Mouse (Mus musculus): ENCODE measurements around the gene Megf9. TPM values are rescaled to one million over a fixed set of nuclear protein-coding genes. Genes with fewer than 3 reads are reported as not detected.

The Megf9 gene
- total RNA-seq (2021) = 1 to 10 TPM; 3.5 to 4.9 TPM
- long read RNA-seq, experiment 1, partial matches to known transcripts = 0 of 1 reads
- long read RNA-seq, experiment 1, other reads (novel, unspliced or antisense) = 1 of 1 reads
- long read RNA-seq, experiment 2, full-length matches to known transcripts = 1 of 1 reads
- long read RNA-seq, experiment 2, partial matches to known transcripts = 0 of 1 reads
- long read RNA-seq, experiment 2, other reads (novel, unspliced or antisense) = 0 of 1 reads

DNA sequence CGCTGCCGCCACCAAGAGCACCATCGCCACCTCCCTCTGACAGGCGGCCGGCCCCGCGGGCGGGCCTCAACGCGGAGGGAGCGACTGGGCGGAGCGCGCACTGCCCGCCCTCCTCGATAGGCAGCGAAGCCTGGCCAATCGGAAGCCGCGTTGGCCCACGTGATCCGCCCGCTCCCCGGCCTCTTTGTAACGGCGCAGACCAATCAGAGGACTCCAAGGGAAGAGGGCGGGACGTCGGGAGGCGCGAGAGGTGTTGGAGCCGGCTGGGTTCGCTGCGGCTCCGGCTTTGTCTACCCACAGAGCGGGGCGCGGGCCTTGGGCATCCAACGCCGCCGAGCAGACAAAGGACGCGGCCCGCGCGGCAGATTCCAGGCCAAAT lies at the start of gene Megf9:
Gene Megf9, minus strand, starts transcription at position 105 of the 379 bp plus-strand sequence.
- intact Hi-C loops (cut with DNase I) = loop anchor here (5.0 kb wide), 2 partner anchors 123 to 698 kb away; partner anchors contain the start of gene Cdk5rap2
- peak; percentile 94 to 98 for DNase-seq

DNA sequence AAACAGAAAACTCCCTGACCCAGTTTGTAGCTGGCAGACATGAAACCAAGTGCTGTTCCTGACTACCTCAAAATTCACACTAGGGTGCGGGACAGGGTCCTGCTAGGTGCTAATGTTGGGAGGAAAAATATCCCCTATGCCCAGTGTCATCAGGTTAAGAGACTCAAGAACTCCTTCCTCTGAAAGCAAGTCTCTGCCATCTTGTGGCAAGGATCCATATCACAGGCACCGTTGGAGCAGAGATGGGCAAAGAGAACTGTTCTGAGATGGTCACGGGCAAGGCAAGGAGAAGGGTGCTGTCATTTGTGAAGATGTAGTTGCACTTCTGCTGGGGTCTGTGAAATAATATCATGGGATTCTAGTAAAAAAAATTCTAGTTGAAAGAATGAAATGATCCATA lies 44.9 kb upstream of the Megf9 start:
- intact Hi-C loops (cut with DNase I) = no loop called here
- DNase-seq = no peak

DNA sequence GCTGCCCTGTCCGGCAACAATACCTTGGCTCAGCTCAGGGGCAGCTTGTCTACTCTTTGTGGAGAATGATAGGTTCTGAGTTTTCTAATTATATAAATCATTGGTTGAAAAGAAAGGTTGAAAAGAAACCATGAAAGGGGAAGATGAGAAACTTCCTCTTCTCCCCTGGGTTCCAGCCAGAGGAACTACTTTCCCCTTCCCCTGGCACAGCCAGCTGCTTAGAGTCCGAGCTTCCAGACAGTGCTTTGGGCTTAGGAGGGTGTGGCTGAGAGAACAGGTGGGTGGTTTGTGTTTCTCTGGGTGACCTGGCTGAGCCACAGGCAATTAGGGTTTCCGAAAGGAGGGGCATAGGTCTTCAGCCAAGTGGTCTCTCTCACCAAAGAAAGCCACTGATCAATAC lies 43.5 kb upstream of the Megf9 start:
- DNase-seq = no peak
- intact Hi-C loops (cut with DNase I) = no loop called here

DNA sequence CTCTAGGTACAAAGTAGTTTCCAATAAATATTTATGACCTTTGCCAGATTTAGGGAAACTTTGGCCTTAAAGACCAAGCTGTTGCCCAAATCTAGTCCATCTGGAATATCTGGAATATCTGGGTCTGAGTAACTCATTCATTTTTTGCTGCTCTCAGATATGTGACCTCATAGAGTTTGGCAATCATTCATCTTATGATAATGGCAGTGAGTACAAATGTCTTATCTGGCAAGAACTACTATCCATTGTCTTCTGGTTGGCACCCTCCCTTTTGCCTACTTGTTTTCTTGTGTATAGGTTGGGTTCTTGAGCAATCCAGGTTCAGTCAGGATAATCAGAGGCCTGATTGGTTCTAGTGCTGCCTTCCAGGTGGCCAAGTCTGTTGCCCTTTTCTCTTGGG lies 41.3 kb upstream of the Megf9 start:
- intact Hi-C loops (cut with DNase I) = no loop called here
- DNase-seq = no peak

DNA sequence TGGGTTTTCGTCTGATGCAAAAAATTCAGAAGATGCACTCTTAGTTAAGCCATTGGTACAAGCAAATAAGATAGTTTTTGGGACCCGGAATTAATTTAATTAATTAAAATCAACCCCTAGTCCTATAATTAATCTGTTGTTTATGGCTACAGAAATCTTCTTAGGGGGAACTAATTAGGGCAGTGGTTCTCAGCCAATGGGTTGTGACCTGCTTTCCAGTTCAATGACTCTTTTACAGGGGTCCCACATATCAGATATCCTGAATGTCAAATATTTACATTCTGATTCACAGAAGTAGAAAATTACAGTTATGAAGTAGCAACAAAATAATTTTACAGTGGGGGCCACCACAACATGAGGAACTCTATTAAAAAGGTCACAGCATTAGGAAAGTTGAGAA lies 39.1 kb upstream of the Megf9 start:
- DNase-seq = no peak
- intact Hi-C loops (cut with DNase I) = no loop called here

DNA sequence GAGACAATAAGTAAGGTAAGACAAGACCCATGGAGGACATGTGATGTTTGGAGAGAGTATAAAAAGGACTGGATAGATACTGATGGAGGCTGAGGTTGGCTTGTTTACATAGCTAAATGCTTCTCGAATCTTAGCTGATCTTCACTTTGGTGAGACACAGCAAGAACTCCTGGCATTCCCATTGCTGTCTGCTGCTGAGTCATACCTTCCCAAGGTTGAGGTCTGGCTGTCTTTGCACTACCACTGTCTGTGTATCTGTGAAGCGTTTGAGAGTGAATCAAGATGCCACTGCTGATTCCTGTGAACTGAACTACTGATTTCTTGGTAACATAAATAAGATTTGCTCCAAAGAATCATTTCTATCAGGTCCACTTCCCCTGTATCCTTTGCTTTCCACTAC lies 19.1 kb upstream of the Megf9 start:
- DNase-seq = no peak
- intact Hi-C loops (cut with DNase I) = no loop called here

- intact Hi-C loops (cut with DNase I) = no loop called here
- DNase-seq = no peak
These were observed 18.5 kb upstream of the Megf9 start for GRCm38 (mm10) chr4:70553230-70553797.

DNA sequence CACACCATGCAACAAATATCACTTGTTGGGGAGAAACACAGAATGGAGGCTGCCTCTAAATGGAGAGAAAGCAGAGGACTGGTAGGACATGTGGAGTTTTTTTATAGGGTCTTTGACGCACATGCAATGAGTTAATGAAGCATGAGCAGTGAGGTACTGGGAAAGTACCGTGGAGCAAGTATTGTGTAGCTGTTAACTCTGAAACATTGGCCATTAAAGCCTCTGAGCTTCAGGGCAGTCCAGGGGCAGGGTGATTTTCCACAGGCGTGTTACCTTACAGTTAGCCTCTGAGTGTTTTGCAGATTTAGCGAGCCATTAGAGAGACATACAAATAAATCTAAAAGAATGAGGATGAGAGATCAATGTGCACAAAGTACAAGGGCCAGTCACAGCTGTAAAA lies 17.3 kb upstream of the Megf9 start:
- DNase-seq = no peak
- intact Hi-C loops (cut with DNase I) = no loop called here

DNA sequence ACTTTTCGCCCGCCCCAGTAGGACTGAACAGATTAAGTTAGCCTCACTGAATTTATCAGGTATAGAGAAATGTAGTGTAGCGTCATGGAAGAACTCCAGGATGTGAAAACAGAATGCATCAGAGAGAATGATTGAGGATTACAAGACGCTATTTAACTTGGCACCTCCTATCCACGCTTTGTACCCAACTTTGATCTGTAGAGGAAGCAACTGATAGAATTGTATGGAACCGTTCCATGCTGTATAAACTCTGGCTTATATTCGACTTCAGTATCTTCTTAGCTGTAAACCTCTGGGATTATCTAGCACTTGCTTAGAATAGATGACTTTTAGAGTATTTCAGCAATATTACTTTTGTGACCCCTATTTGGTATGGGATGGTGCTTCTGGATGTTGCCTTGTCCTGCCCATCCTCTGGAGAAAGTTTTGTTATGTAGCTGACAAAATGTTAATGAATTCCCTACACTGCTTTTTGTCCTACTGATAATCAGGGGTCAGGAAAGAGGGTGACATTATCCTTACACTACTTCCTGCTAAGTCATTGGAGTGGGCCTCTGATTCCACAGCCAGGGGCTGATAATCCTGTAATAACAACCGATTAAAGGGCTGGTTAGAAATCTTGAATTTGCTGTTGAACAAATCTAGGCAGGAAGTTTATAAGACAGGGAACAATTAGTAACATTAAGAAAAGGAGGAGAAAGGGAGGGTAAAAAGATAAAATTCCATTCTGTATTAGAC lies 12.8 kb upstream of the Megf9 start:
- intact Hi-C loops (cut with DNase I) = no loop called here
- DNase-seq = no peak

DNA sequence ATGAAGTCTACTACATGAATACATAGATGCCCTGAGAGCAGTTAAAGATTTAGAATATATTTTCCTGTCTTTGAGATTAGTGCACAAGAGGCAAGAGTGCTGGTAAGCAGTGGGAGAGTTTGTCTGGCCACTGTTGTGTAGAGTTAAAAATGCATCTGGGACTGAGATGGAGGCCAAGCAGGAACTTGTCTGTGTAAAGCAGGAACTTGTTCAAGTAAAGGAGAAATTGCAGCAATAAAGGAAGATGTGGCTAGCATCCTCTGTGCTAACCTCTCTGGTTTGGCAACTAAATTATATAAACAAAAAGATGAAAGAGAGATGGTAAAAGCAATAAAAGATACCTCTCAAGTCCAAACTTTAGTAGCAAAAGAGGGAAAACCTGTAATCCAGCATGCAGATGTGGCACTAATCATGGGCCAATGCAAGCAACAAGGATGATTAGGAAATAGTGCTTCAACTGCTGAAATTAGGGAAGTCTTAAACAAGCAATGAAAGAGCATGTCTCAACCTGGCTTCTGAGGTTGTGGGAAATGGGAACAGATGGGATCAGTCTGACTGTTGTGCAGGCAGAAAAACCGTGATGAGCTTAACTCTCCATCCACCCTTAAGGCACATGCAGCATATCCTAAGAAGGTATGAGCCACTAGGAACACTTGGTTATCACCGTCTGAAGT lies 11.2 kb upstream of the Megf9 start:
- intact Hi-C loops (cut with DNase I) = no loop called here
- DNase-seq = no peak

DNA sequence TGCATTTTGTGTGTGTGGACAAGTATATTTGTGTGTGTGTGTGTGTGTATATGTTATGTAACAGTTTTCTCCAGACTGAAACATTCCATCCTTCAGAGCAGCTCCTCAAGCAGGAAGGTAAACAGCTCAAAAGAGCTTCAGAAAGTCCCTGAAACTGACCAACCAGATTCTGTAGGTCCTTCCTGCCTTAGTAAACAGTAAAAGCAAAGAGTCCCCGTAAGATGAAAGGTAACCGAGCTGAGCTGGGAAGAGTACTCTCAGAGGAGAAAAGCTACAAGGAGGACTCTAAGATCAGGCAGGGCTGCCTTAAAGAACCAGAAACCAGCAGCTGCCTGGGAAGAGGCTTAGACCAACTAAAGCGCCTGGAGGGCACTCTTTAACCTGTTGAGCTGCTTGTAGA lies 9.6 kb upstream of the Megf9 start:
- intact Hi-C loops (cut with DNase I) = no loop called here
- no peak for DNase-seq

GRCm38 (mm10) chr4:70542387-70542786 lies 7.6 kb upstream of the Megf9 start:
- intact Hi-C loops (cut with DNase I) = no loop called here
- no peak for DNase-seq

- no peak for DNase-seq
- intact Hi-C loops (cut with DNase I) = no loop called here
These were observed 5.9 kb upstream of the Megf9 start for GRCm38 (mm10) chr4:70540743-70541142.

DNA sequence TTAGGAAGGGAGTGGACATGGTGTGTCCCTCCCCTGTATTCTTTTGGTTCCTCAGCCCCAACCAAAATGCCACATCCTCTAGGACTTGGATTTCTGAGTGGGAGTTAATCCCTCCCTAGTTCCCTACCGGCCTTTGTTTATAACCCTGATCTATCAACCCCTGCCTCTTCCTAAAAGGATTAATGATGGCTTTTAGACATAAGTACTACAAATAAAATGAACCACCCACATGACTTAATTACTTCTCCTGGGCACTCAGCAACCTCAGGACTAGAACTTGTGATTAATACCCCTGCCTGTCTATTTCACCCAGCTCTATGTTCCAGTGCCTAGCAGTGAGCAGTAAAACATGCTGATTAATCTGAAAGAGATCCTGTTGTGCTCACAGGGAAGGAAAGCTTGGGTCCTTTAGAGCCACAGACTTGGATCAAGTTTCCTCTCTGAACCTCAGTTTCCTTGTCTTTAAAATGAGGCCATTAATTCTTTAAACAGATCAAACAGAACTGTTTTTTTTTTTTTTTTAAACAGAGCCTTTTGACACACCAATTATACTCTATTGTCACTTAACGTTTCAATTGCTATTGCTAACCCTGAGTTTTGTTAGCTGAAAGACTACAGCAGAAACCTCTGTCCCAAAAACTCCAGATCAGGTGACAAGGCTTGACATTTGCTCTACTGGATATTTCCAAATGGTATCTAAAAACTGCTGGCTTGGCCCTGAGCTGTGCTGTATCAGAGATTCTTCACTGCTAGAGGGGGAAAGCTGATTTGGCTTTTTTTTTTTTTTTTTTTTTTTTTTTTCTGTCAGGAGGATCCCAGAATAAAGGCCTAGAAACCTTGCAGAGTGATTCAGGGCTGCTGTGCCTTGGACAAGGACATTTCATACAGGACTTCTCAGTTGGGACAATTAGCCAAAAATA lies 2.1 kb upstream of the Megf9 start:
- DNase-seq = no peak

DNA sequence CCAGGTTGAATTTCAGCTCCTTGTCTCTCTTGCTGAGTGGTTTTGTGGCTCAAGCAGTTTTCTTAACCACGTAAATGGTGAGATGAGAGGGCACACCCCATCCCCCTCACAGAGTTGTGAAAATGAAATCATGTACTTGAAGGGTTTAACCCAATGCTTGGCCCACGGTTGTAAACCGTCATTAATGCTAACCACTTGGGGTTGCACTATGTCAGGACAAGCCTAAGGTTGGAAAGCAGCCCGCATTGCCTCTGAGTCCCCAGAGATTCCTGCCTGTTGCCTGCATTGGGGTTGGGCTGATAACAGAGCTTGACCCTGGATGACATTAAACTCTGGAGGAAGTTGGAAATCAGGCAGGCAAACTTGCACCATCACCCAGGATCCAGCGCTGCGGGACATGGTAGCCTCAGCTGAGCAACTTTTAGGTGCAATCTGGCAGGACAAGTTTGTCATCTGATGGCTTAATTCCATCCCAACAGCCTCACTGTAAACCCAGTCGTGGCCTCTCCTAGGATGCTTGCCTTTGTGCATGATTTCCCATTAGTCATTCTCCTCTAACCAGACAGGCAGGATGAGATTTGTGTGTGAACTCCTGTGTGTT lies 1.0 kb upstream of the Megf9 start:
- intact Hi-C loops (cut with DNase I) = loop anchor here (5.0 kb wide), 1 partner anchor 699 kb away; no protein-coding TSS in a partner anchor
- DNase-seq = peak; percentile 47 to 51

More for the DNA sequence above, 2.1 kb upstream of the Megf9 start:
- intact Hi-C loops (cut with DNase I) = loop anchor here (5.0 kb wide), 1 partner anchor 700 kb away; no protein-coding TSS in a partner anchor

DNA sequence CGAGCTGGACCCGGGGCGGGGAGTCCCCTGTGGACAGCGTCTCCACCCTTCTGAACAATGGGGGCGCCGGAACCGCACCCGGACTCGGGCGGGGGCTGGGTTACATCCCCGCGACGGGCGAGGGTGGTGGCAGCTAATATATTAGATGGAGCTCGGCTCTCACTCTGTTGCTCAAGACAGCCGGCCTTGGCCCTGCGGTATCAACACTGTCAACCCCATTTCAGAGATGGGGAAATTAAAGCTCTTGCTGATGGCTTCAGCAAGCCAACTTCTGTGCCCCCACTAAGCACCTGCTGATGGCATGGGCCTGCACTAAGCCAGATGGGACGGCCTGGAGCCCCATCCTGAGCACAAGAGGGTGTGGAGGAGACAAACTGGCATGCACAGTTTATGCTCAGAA lies 494 bp upstream of the Megf9 start:
- intact Hi-C loops (cut with DNase I) = loop anchor here (5.0 kb wide), 1 partner anchor 698 kb away; no protein-coding TSS in a partner anchor
- DNase-seq = no peak

GRCm38 (mm10) chr4:70534078-70534890 lies 511 bp downstream of the Megf9 start:
- intact Hi-C loops (cut with DNase I) = loop anchor here (5.0 kb wide), 1 partner anchor 122 kb away; the partner anchor contains the start of gene Cdk5rap2
- DNase-seq = no peak

- intact Hi-C loops (cut with DNase I) = loop anchor here (5.0 kb wide), 1 partner anchor 121 kb away; the partner anchor contains the start of gene Cdk5rap2
- no peak for DNase-seq
These were observed 1.6 kb downstream of the Megf9 start for GRCm38 (mm10) chr4:70533056-70533805.

Measured in gastrocnemius, postnatal 36 days (tissue).